Mouse (Mus musculus): ENCODE results near the gene Clec3a. TPM values are rescaled to one million over a fixed set of nuclear protein-coding genes. Genes with fewer than 3 reads are reported as not detected.

The Clec3a gene
- polyA plus RNA-seq, 1 experiment from 2014 or later, result not detected

DNA sequence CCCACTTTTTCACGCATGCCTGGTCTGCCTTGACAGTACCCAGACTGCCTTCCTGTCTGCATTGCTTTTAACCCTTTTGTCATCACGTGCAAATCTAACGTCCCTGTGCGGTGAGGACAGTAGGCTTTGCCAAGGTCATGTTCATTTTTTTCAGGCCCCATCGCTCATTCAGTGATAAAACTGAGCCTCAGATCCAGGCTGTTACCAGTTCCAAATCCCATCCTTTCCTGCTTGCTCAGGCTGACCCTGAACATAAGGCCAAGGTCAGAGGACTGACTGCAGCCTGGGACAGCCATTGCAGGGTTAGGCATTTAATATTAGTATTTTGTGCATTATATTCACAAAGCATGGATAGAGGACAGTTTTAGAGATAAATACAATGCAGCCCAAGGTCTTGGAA is 19.6 kb upstream of the Clec3a start:
- TF ChIP-seq CTCF (IDR thresholded peaks at IDR 0.05; ENCODE audit: low read depth), result no peak
- ATAC-seq (replicated peaks; ENCODE audit: low FRiP score, low read depth), result no peak
- Histone ChIP-seq H3K4me2 (ENCODE audit: low read length) (no peak overlapping the region), H3K36me3 (ENCODE audit: insufficient read depth, low read length) (no peaks in the 10 kb centered on the region), H3K9me3 (replicated peaks; ENCODE audit: low read length) (no peaks in the 10 kb centered on the region), H3K9ac (ENCODE audit: low read depth, low read length) (no peak overlapping the region), H3K27me3 (ENCODE audit: insufficient read depth, low read length) (no peaks in the 10 kb centered on the region), H3K27ac (no peak overlapping the region), H3K4me1 (replicated peaks; ENCODE audit: insufficient read depth, low read length) (no peaks in the 10 kb centered on the region), H3K4me3 (replicated peaks; ENCODE audit: low read depth, low read length) (no peak overlapping the region)
- DNase-seq (ENCODE audit: low spot score), result no peak
- 93% methylated on average over 5 of the region's 5 CpGs for WGBS

DNA sequence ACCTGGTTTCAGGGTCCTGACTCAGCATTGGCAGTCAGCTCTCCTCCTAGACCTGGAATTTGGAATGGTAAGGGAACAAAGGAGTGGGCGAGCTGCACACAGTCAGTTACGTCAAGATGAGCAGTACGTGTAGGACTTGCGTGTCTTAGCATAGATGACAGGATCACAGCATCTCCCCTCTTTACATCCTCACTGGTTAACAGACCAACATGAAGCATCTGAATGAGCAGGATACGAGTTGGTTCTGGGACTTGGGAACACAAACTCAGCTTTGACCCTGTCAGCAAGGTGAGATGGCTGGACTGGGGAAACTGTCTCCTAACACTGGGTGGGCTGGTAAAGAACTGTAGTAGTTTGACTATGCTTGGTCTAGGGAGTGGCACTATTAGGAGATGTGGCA is 18.6 kb upstream of the Clec3a start:
- TF ChIP-seq CTCF (IDR thresholded peaks at IDR 0.05; ENCODE audit: low read depth), result no peak
- no peaks in the 10 kb centered on the region for H3K36me3 ChIP-seq (ENCODE audit: insufficient read depth, low read length)
- no peak overlapping the region for H3K4me2 ChIP-seq (ENCODE audit: low read length)
- 93% methylated on average over 5 of the region's 5 CpGs for WGBS
- H3K27me3 ChIP-seq (ENCODE audit: insufficient read depth, low read length), result no peaks in the 10 kb centered on the region
- no peak overlapping the region for H3K4me3 ChIP-seq (replicated peaks; ENCODE audit: low read depth, low read length)
- H3K9me3 ChIP-seq (replicated peaks; ENCODE audit: low read length), result no peaks in the 10 kb centered on the region
- no peaks in the 10 kb centered on the region for H3K4me1 ChIP-seq (replicated peaks; ENCODE audit: insufficient read depth, low read length)
- DNase-seq (ENCODE audit: low spot score) (no peak), ATAC-seq (replicated peaks; ENCODE audit: low FRiP score, low read depth) (no peak)
- H3K9ac ChIP-seq (ENCODE audit: low read depth, low read length), result no peak overlapping the region
- no peak overlapping the region for H3K27ac ChIP-seq

DNA sequence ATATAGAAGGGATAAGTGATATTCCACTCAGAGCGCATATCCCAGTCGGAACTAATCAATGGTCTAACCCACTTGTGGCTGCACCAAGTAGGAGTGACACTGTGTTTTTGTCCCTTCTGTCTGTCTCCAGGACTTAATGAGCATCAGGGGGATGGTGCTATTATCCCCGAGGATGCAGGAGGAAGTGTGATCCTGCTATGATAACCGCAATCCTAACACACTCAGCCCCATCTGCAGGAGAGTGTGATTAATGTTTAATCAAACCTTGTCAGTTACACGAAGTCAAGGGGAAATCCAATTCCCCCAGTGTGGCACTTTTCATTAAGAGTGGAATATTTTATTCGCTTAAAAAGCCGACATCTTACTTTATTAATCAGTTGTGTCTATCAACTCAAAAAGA is 16.2 kb upstream of the Clec3a start:
- H3K27me3 ChIP-seq (ENCODE audit: insufficient read depth, low read length), result no peaks in the 10 kb centered on the region
- no peak for ATAC-seq (replicated peaks; ENCODE audit: low FRiP score, low read depth)
- H3K27ac ChIP-seq, result no peak overlapping the region
- DNase-seq (ENCODE audit: low spot score), result no peak
- H3K9ac ChIP-seq (ENCODE audit: low read depth, low read length), result no peak overlapping the region
- no peaks in the 10 kb centered on the region for H3K9me3 ChIP-seq (replicated peaks; ENCODE audit: low read length)
- H3K4me3 ChIP-seq (replicated peaks; ENCODE audit: low read depth, low read length), result no peak overlapping the region
- H3K4me1 ChIP-seq (replicated peaks; ENCODE audit: insufficient read depth, low read length), result no peaks in the 10 kb centered on the region
- no peak overlapping the region for H3K4me2 ChIP-seq (ENCODE audit: low read length)
- TF ChIP-seq CTCF (IDR thresholded peaks at IDR 0.05; ENCODE audit: low read depth), result no peak
- 59% methylated on average over 7 of the region's 7 CpGs for WGBS
- no peaks in the 10 kb centered on the region for H3K36me3 ChIP-seq (ENCODE audit: insufficient read depth, low read length)

- H3K4me3 ChIP-seq (replicated peaks; ENCODE audit: low read depth, low read length), result no peak overlapping the region
- no peak overlapping the region for H3K4me2 ChIP-seq (ENCODE audit: low read length)
- ATAC-seq (replicated peaks; ENCODE audit: low FRiP score, low read depth) (no peak), DNase-seq (ENCODE audit: low spot score) (no peak)
- H3K27ac ChIP-seq, result no peak overlapping the region
- H3K9me3 ChIP-seq (replicated peaks; ENCODE audit: low read length), result no peaks in the 10 kb centered on the region
- TF ChIP-seq CTCF (IDR thresholded peaks at IDR 0.05; ENCODE audit: low read depth), result no peak
- H3K9ac ChIP-seq (ENCODE audit: low read depth, low read length), result no peak overlapping the region
- no peaks in the 10 kb centered on the region for H3K36me3 ChIP-seq (ENCODE audit: insufficient read depth, low read length)
- H3K27me3 ChIP-seq (ENCODE audit: insufficient read depth, low read length), result no peaks in the 10 kb centered on the region
- WGBS, result 73% methylated on average over 3 of the region's 3 CpGs
- no peaks in the 10 kb centered on the region for H3K4me1 ChIP-seq (replicated peaks; ENCODE audit: insufficient read depth, low read length)
Observed at GRCm38 (mm10) chr8:114411421-114411820, 6.5 kb upstream of the Clec3a start.

- 81% methylated on average over 5 of the region's 5 CpGs for WGBS
- no peak overlapping the region for H3K27ac ChIP-seq
- ATAC-seq (replicated peaks; ENCODE audit: low FRiP score, low read depth) (no peak), DNase-seq (ENCODE audit: low spot score) (no peak)
- no peaks in the 10 kb centered on the region for H3K9me3 ChIP-seq (replicated peaks; ENCODE audit: low read length)
- H3K9ac ChIP-seq (ENCODE audit: low read depth, low read length), result no peak overlapping the region
- no peaks in the 10 kb centered on the region for H3K4me1 ChIP-seq (replicated peaks; ENCODE audit: insufficient read depth, low read length)
- TF ChIP-seq CTCF (IDR thresholded peaks at IDR 0.05; ENCODE audit: low read depth), result no peak
- no peaks in the 10 kb centered on the region for H3K27me3 ChIP-seq (ENCODE audit: insufficient read depth, low read length)
- H3K4me3 ChIP-seq (replicated peaks; ENCODE audit: low read depth, low read length), result no peak overlapping the region
- H3K4me2 ChIP-seq (ENCODE audit: low read length), result no peak overlapping the region
- H3K36me3 ChIP-seq (ENCODE audit: insufficient read depth, low read length), result no peaks in the 10 kb centered on the region
Observed at GRCm38 (mm10) chr8:114418486-114418885, 600 bp downstream of the Clec3a start.

GRCm38 (mm10) chr8:114418904-114419303 is 1.0 kb downstream of the Clec3a start:
- ATAC-seq (replicated peaks; ENCODE audit: low FRiP score, low read depth), result no peak
- Histone ChIP-seq H3K9me3 (replicated peaks; ENCODE audit: low read length) (no peaks in the 10 kb centered on the region), H3K36me3 (ENCODE audit: insufficient read depth, low read length) (no peaks in the 10 kb centered on the region)

DNA sequence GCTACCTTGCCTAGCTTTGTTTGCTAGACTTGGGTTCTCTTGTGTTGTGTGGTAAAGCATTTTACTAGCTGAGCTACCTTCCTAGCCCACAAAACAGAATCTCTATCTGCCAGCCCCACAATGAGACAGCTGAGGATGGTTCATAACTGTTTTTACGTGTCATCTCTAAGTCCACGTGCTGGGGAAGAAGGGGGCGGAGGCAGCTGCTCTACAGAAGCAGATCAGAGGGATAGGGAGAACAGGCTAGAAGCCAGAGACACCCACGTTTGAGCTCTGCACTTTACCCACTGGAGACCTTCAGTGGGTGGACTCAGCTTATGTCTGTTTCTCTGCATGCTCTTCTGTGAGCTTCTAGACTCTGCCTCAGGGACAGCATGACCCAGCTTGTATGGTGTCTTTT is 3.7 kb downstream of the Clec3a start:
- no peak for TF ChIP-seq CTCF (IDR thresholded peaks at IDR 0.05; ENCODE audit: low read depth)
- no peaks in the 10 kb centered on the region for H3K36me3 ChIP-seq (ENCODE audit: insufficient read depth, low read length)
- H3K4me3 ChIP-seq (replicated peaks; ENCODE audit: low read depth, low read length), result no peak overlapping the region
- no peaks in the 10 kb centered on the region for H3K27me3 ChIP-seq (ENCODE audit: insufficient read depth, low read length)
- no peak for DNase-seq (ENCODE audit: low spot score)
- H3K4me2 ChIP-seq (ENCODE audit: low read length), result no peak overlapping the region
- H3K9me3 ChIP-seq (replicated peaks; ENCODE audit: low read length), result no peaks in the 10 kb centered on the region
- H3K27ac ChIP-seq, result no peak overlapping the region
- no peak for ATAC-seq (replicated peaks; ENCODE audit: low FRiP score, low read depth)
- H3K4me1 ChIP-seq (replicated peaks; ENCODE audit: insufficient read depth, low read length), result no peaks in the 10 kb centered on the region
- WGBS, result 78% methylated on average over 4 of the region's 4 CpGs
- no peak overlapping the region for H3K9ac ChIP-seq (ENCODE audit: low read depth, low read length)

More at GRCm38 (mm10) chr8:114418904-114419303, 1.0 kb downstream of the Clec3a start:
- Histone ChIP-seq H3K4me2 (ENCODE audit: low read length) (no peak overlapping the region), H3K4me3 (replicated peaks; ENCODE audit: low read depth, low read length) (no peak overlapping the region), H3K9ac (ENCODE audit: low read depth, low read length) (no peak overlapping the region), H3K27ac (no peak overlapping the region), H3K27me3 (ENCODE audit: insufficient read depth, low read length) (no peaks in the 10 kb centered on the region), H3K4me1 (replicated peaks; ENCODE audit: insufficient read depth, low read length) (no peaks in the 10 kb centered on the region)
- TF ChIP-seq CTCF (IDR thresholded peaks at IDR 0.05; ENCODE audit: low read depth), result no peak
- 19% methylated on average over 6 of the region's 6 CpGs for WGBS
- DNase-seq (ENCODE audit: low spot score), result peak; percentile 24
